Mouse (Mus musculus): ENCODE measurements at regions not wholly inside any gene's neighbourhood (a gene's known extent, or its start where the extent isn't known, plus 50 kb on each side); places are given as distances from the start of the nearest gene placed in this dataset.

DNA sequence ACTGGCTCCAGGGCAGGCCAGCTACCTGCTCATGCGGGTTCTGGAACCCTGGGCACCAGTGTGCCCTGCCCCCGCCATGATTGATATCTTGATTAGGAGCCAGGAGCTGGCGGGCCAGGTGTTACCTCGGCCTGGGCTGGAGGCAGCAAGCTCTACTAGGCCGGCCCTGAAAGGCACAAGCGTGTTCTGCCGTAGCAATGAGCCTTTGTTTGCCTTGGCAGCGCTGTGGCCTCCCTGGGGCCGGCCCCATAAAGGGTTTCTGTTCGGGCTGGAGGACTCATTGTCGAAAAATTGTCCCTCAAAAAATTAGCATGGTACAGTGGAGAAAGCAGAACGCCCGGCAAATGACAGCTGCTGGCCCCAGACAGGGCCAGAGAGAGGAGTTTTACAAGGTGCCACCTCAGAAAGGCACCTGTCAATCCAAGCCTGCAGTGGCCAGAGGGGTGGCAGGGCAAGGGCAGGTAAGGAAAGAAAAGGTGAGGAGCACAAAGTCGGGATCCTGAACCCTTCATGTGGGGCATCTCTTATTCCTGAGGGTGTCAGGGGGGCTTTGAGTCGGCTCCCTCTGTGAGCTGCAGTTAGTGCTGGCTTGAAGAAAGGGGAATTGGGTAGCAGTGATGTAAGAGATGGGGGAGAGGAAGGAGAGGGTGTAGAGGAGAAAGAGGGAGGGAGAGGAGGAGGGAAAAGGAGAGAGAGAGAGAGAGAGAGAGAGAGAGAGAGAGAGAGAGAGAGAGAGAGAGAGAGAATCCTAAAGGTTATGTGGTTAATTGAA lies 92.9 kb downstream of the Inhbb start:
- TF ChIP-seq POLR2A (IDR thresholded peaks at IDR 0.05; ENCODE audit: control insufficient read depth, low read depth, low read length) (no peak), CTCF (IDR thresholded peaks at IDR 0.05; ENCODE audit: control insufficient read depth, insufficient read depth, insufficient replicate concordance, low read depth, low read length) (no peak)
